Mouse (Mus musculus) forebrain, embryonic 16.5 days (tissue): ENCODE results near the gene Nr2e1. TPM values are rescaled to one million over a fixed set of nuclear protein-coding genes. Genes with fewer than 3 reads are reported as not detected.
A peak's percentile ranks its signal among the peaks of the same experiment; 100 is the strongest.

Experiments
- ATAC-seq: fragments of 200-750 bp; cut with Nextera tagmentation; 2 replicates; pipeline ENCODE4 v1.8.0; 2017; ENCODE audit warnings: mild to moderate bottlenecking, moderate library complexity
- H3K27ac ChIP-seq: fragments of 300-500 bp; sonication (generic); 2 replicates; pipeline ENCODE4 v1.5.1; 2014; ENCODE audit warnings: low read length, control low read depth
- H3K27me3 ChIP-seq: fragments of 300-500 bp; sonication (generic); replicated peaks from 2 replicates; pipeline ENCODE4 v1.6.1; 2014; ENCODE audit warnings: low read length; ENCODE audit not compliant: control insufficient read depth, insufficient read depth
- H3K36me3 ChIP-seq: fragments of 300-500 bp; sonication (generic); 2 replicates; pipeline ENCODE4 v1.6.1; 2014; ENCODE audit not compliant: control insufficient read depth, insufficient read depth
- H3K4me1 ChIP-seq: fragments of 300-500 bp; sonication (generic); replicated peaks from 2 replicates; pipeline ENCODE4 v1.6.1; 2014; ENCODE audit warnings: low read length; ENCODE audit not compliant: control insufficient read depth, insufficient read depth
- H3K4me2 ChIP-seq: fragments of 300-500 bp; sonication (generic); 2 replicates; pipeline ENCODE4 v1.6.1; 2014; ENCODE audit warnings: mild to moderate bottlenecking, low read length, control low read depth
- H3K4me3 ChIP-seq: fragments of 300-500 bp; sonication (generic); replicated peaks from 2 replicates; pipeline ENCODE4 v1.5.1; 2014; ENCODE audit warnings: mild to moderate bottlenecking, low read length, control low read depth
- H3K9ac ChIP-seq: fragments of 300-500 bp; sonication (generic); replicated peaks from 2 replicates; pipeline ENCODE4 v1.6.1; 2014; ENCODE audit warnings: low read depth, low read length, control low read depth
- H3K9me3 ChIP-seq: fragments of 300-500 bp; sonication (generic); 2 replicates; pipeline ENCODE4 v1.6.1; 2016; ENCODE audit warnings: low read length; ENCODE audit not compliant: control insufficient read depth
- WGBS: fragments of 180-500 bp; shearing (Covaris S2); extraction: QIAGEN DNeasy Blood & Tissue Kit; methylation state at CpG from one replicate; pipeline ENCODE4 v1.1.7; 2014; 5-methylcytosine and 5-hydroxymethylcytosine counted together
- polyA plus RNA-seq: library from polyadenylated mRNA; unstranded; fragments of >200 nt; fragmentation: Nextera tagmentation; extraction: Ambion mirVana; gene quantifications from 2 replicates; pipeline ENCODE4 v1.2.1, GENCODE M21; 2015

Nr2e1 gene
- polyA plus RNA-seq, 1 experiment from 2014 or later: 31.2 TPM

DNA sequence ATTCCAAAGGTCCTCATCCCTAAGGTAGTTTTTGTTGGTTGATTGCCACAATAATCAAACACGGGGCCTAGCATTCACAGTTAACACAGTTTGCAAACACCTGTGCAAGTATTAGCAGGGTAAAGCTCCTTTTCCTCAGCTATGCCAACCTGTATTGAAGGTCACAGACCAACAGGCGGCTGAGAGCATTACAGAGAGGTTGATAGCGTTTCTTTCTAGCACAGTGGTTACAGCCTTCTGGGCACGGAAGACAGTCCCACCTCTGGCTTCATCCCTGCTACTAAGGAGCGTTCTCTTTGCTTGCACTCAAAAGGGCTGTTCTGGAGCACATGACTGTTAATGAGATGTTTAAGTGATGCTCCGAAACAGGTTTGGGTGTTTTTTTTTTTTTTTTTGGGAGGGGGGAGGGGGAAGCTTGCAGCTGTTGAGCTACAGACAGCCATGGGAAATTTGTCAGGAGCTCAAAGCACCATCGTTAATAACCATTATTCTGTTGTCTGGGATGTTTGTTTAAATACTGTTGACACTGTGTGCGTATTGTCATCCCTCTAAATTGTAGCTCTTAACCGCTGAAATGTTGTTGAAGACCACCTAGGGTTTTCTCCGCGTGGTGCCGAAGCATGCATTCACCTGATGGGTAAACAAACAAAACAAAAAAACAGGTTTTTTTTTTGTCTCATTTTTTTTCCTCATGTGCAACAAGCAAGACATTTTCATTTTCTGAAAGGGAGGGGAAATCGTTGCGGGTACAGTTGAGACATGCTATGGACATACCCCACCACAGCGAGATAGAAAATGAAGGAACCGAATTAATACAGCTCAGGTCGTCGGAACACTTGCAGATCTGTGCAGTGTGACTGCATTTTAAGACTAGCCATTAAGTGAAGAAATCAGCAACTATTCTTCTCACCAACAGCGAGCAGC lies 7.1 kb upstream of the Nr2e1 start:
- WGBS: 2% methylated on average over 19 of the region's 19 CpGs
- Histone ChIP-seq H3K4me2 (peak overlapping the region; percentile 82), H3K27me3 (peaks cover 13% of the 10 kb centered on the region), H3K27ac (no peak overlapping the region), H3K9me3 (no peaks in the 10 kb centered on the region), H3K36me3 (no peaks in the 10 kb centered on the region), H3K4me1 (peaks cover 37% of the 10 kb centered on the region), H3K4me3 (peak overlapping the region; percentile 45), H3K9ac (peak overlapping the region; percentile 55; the same call in 1 of the 2 replicates)
- no peak for ATAC-seq

DNA sequence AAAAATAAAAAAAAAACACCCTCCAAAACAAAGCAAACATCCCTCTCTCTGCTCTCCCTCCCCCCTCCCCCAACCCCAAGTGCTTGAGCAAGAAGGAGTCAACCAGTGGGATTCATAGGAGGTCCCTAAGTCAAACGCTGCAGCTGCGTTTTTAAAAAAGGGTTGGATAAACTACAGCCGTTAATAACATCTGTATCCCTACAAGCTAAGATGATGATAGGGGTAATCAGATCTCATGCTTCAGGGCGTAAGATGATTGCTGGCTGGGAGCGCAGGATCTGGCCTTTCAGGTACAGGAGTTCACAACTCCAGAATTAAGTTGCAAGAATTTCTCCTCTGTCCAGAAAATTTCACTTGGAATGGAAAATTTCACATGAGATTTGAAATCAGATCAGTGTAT lies 6.1 kb upstream of the Nr2e1 start:
- no peaks in the 10 kb centered on the region for H3K36me3 ChIP-seq
- ATAC-seq: no peak
- H3K9ac ChIP-seq: no peak overlapping the region
- H3K27me3 ChIP-seq: peaks cover 13% of the 10 kb centered on the region
- H3K27ac ChIP-seq: no peak overlapping the region
- no peak overlapping the region for H3K4me2 ChIP-seq
- WGBS: 30% methylated on average over 5 of the region's 5 CpGs
- H3K9me3 ChIP-seq: no peaks in the 10 kb centered on the region
- H3K4me1 ChIP-seq: peaks cover 47% of the 10 kb centered on the region
- H3K4me3 ChIP-seq: no peak overlapping the region

GRCm38 (mm10) chr10:42587961-42588750 lies 4.7 kb upstream of the Nr2e1 start:
- Histone ChIP-seq H3K4me2 (no peak overlapping the region), H3K27me3 (peaks cover 10% of the 10 kb centered on the region), H3K27ac (no peak overlapping the region), H3K4me1 (peaks cover 56% of the 10 kb centered on the region), H3K9ac (no peak overlapping the region), H3K36me3 (no peaks in the 10 kb centered on the region), H3K9me3 (no peaks in the 10 kb centered on the region), H3K4me3 (no peak overlapping the region)
- 26% methylated on average over 8 of the region's 8 CpGs for WGBS
- ATAC-seq: no peak

- H3K27me3 ChIP-seq: peaks cover 3% of the 10 kb centered on the region
- peak overlapping the region; percentile 89 for H3K4me2 ChIP-seq
- 4% methylated on average over 22 of the region's 22 CpGs for WGBS
Observed at GRCm38 (mm10) chr10:42585596-42586305, 2.3 kb upstream of the Nr2e1 start.

DNA sequence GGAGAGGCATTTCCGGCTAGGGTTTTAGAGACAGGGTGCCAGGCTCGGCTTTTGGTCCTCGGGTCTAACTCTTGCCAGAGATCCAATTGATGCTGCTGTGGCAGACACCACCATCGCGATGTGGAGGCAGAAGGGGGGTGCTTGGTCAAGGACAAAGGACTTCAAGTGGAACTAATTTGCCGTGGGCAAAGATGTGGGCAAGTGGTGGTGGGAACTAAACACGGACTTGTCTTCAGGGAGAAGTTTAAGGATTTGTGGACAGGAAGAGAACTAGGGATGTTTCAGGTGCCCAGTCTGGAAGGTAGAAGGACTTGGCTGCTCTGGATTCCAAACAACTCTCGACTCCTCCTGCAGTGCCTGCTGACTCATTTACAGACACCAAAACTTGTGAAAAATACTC lies 1.7 kb upstream of the Nr2e1 start:
- H3K4me1 ChIP-seq: peaks cover 50% of the 10 kb centered on the region
- H3K4me2 ChIP-seq: peak overlapping the region; percentile 89
- H3K27me3 ChIP-seq: peaks cover 3% of the 10 kb centered on the region
- ATAC-seq: no peak
- peak overlapping the region; percentile 48 for H3K4me3 ChIP-seq
- H3K27ac ChIP-seq: peak overlapping the region; percentile 49
- no peaks in the 10 kb centered on the region for H3K9me3 ChIP-seq
- H3K36me3 ChIP-seq: no peaks in the 10 kb centered on the region
- WGBS: 5% methylated on average over 8 of the region's 8 CpGs
- H3K9ac ChIP-seq: peak overlapping the region; percentile 64

More at GRCm38 (mm10) chr10:42585596-42586305, 2.3 kb upstream of the Nr2e1 start:
- Histone ChIP-seq H3K27ac (peak overlapping the region; percentile 49), H3K4me3 (peak overlapping the region; percentile 48), H3K36me3 (no peaks in the 10 kb centered on the region), H3K9me3 (no peaks in the 10 kb centered on the region), H3K4me1 (peaks cover 46% of the 10 kb centered on the region), H3K9ac (peak overlapping the region; percentile 64)
- peak; percentile 41 for ATAC-seq

DNA sequence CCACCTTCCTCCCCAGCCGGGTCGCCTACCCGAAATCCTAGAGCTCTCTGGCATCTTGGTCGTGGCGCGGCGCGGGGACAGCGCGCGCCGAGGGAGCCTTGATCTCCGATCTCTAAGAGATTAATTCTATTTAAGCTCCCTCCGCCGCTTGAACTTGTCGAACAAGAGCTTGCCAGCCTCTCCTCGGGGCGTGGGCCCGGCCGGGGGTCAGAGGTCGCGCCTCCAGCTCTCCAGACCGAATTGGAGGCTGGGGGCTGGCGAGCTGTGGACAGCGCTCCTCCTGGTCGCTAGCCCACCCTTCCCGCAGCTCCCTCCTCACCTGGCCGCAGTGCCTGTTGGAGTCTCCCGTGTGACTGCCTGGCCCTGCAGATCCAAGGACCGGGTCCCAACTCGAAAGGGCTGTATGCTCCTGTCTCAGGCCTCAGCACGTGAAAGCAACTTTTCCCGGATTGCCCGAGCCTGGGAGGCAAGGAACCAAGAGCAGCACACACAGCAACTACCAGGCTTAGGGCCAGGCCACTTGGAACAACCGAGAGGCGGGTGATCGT lies 1.1 kb upstream of the Nr2e1 start:
- ATAC-seq: no peak
- peaks cover 57% of the 10 kb centered on the region for H3K4me1 ChIP-seq
- H3K27me3 ChIP-seq: peaks cover 3% of the 10 kb centered on the region
- no peaks in the 10 kb centered on the region for H3K9me3 ChIP-seq
- H3K27ac ChIP-seq: peak overlapping the region; percentile 60
- peak overlapping the region; percentile 64 for H3K9ac ChIP-seq
- under 1% methylated on average over 36 of the region's 37 CpGs for WGBS
- H3K4me2 ChIP-seq: peak overlapping the region; percentile 89
- peak overlapping the region; percentile 48 for H3K4me3 ChIP-seq
- H3K36me3 ChIP-seq: no peaks in the 10 kb centered on the region

- Histone ChIP-seq H3K9ac (peak overlapping the region; percentile 64), H3K4me2 (peak overlapping the region; percentile 89), H3K4me1 (peaks cover 62% of the 10 kb centered on the region), H3K9me3 (no peaks in the 10 kb centered on the region), H3K36me3 (no peaks in the 10 kb centered on the region), H3K4me3 (peak overlapping the region; percentile 48), H3K27me3 (peaks cover 3% of the 10 kb centered on the region), H3K27ac (peak overlapping the region; percentile 60)
- under 1% methylated on average over 32 of the region's 32 CpGs for WGBS
- peak; percentile 19 for ATAC-seq
Observed at GRCm38 (mm10) chr10:42583902-42584435, 537 bp upstream of the Nr2e1 start.

DNA sequence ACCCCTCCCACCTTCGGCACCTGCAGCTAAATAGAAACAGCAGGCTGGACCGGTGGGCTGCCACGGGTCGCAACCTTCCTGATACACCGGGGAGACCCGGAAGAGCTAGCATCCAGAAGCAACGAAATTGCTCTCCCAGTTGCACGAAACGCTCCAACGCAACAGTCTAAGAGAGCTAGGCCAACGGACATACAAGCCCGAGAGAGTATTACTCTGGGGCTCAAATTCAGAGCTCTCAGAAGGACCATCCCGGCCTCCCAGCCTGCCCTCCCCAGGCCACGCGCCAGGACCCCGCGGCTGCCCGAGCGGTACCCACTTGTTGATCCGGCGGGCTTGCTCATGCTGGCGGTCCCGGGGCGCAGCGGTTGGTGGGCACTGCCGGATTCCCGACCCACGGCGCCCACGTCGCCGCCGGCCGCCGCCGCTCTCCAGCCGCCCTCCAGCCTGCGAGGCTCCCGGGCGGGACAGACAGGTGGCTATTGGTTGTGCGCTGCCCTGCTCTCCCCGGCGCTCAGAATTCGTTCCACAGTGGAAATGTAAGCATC lies 794 bp downstream of the Nr2e1 start:
- WGBS: under 1% methylated on average over 44 of the region's 44 CpGs
- no peaks in the 10 kb centered on the region; the same call in 1 of the 2 replicates for H3K27me3 ChIP-seq
- H3K9me3 ChIP-seq: no peaks in the 10 kb centered on the region
- peak overlapping the region; percentile 89 for H3K4me2 ChIP-seq
- peak overlapping the region; percentile 38; the same call in 1 of the 2 replicates for H3K27ac ChIP-seq
- H3K4me3 ChIP-seq: peak overlapping the region; percentile 48
- peak overlapping the region; percentile 64 for H3K9ac ChIP-seq
- H3K36me3 ChIP-seq: no peaks in the 10 kb centered on the region
- H3K4me1 ChIP-seq: peaks cover 70% of the 10 kb centered on the region
- ATAC-seq: no peak
